Mouse (Mus musculus): ENCODE results near the gene Ice1. TPM values are rescaled to one million over a fixed set of nuclear protein-coding genes. Genes with fewer than 3 reads are reported as not detected.
A peak's percentile ranks its signal among the peaks of the same experiment; 100 is the strongest.

Ice1 gene
- total RNA-seq (2021) = 10 to 100 TPM; 58.9 to 59.8 TPM
- long read RNA-seq, full-length matches to known transcripts = 28 of 59 reads
- long read RNA-seq, partial matches to known transcripts = 21 of 59 reads
- long read RNA-seq, other reads (novel, unspliced or antisense) = 10 of 59 reads

GRCm38 (mm10) chr13:70637282-70637661 lies at the start of gene Ice1:
TSS of gene Ice1 (minus strand) at chr13:70637634.
- no peak for DNase-seq (ENCODE audit: low spot score in 2 of 2)

- DNase-seq (ENCODE audit: low spot score in 2 of 2) = no peak
Observed at GRCm38 (mm10) chr13:70685825-70686224, 48.4 kb upstream of the Ice1 start.

- no peak for DNase-seq (ENCODE audit: low spot score in 2 of 2)
Observed at GRCm38 (mm10) chr13:70684976-70685609, 47.7 kb upstream of the Ice1 start.

GRCm38 (mm10) chr13:70681411-70682183 lies 44.2 kb upstream of the Ice1 start:
- DNase-seq (ENCODE audit: low spot score in 2 of 2) = no peak

GRCm38 (mm10) chr13:70680316-70680715 lies 42.9 kb upstream of the Ice1 start:
- no peak for DNase-seq (ENCODE audit: low spot score in 2 of 2)

GRCm38 (mm10) chr13:70677689-70678088 lies 40.3 kb upstream of the Ice1 start:
- no peak for DNase-seq (ENCODE audit: low spot score in 2 of 2)

- DNase-seq (ENCODE audit: low spot score in 2 of 2) = peak in 1 of 2 experiments; percentile 59
Observed at GRCm38 (mm10) chr13:70676243-70677183, 39.1 kb upstream of the Ice1 start.

- DNase-seq (ENCODE audit: low spot score in 2 of 2) = peak; percentile 20 to 62
Observed at GRCm38 (mm10) chr13:70674998-70675397, 37.6 kb upstream of the Ice1 start.

- DNase-seq (ENCODE audit: low spot score in 2 of 2) = peak; percentile 19 to 66
Observed at GRCm38 (mm10) chr13:70670080-70670479, 32.6 kb upstream of the Ice1 start.

GRCm38 (mm10) chr13:70659715-70660114 lies 22.3 kb upstream of the Ice1 start:
- DNase-seq (ENCODE audit: low spot score in 2 of 2) = no peak

- no peak for DNase-seq (ENCODE audit: low spot score in 2 of 2)
Observed at GRCm38 (mm10) chr13:70656741-70657140, 19.3 kb upstream of the Ice1 start.

GRCm38 (mm10) chr13:70656329-70656728 lies 18.9 kb upstream of the Ice1 start:
- no peak for DNase-seq (ENCODE audit: low spot score in 2 of 2)

GRCm38 (mm10) chr13:70655570-70655969 lies 18.1 kb upstream of the Ice1 start:
- no peak for DNase-seq (ENCODE audit: low spot score in 2 of 2)

GRCm38 (mm10) chr13:70654091-70654770 lies 16.8 kb upstream of the Ice1 start:
- DNase-seq (ENCODE audit: low spot score in 2 of 2) = no peak

GRCm38 (mm10) chr13:70653457-70653856 lies 16.0 kb upstream of the Ice1 start:
- no peak for DNase-seq (ENCODE audit: low spot score in 2 of 2)

- no peak for DNase-seq (ENCODE audit: low spot score in 2 of 2)
Observed at GRCm38 (mm10) chr13:70650011-70650436, 12.6 kb upstream of the Ice1 start.

GRCm38 (mm10) chr13:70645968-70646505 lies 8.6 kb upstream of the Ice1 start:
- no peak for DNase-seq (ENCODE audit: low spot score in 2 of 2)

- DNase-seq (ENCODE audit: low spot score in 2 of 2) = no peak
Observed at GRCm38 (mm10) chr13:70644083-70644462, 6.6 kb upstream of the Ice1 start.

GRCm38 (mm10) chr13:70643408-70644082 lies 6.1 kb upstream of the Ice1 start:
- DNase-seq (ENCODE audit: low spot score in 2 of 2) = peak; percentile 38 to 68

- no peak for DNase-seq (ENCODE audit: low spot score in 2 of 2)
Observed at GRCm38 (mm10) chr13:70641941-70642340, 4.5 kb upstream of the Ice1 start.
